Mouse (Mus musculus) kidney, adult 2 months (tissue): ENCODE data around the gene Sorcs2.

Experiments
- CTCF ChIP-seq: fragments of 200-500 bp; conservative IDR thresholded peaks from 2 replicates; pipeline ENCODE4 v1.5.1; 2011; ENCODE audit warnings: low read depth, mild to moderate bottlenecking, control low read depth, low read length, moderate library complexity, mixed read lengths; ENCODE audit not compliant: insufficient read depth, insufficient read length
- POLR2A ChIP-seq: fragments of 200-500 bp; IDR thresholded peaks from one replicate; pipeline ENCODE4 v1.6.1; 2011; ENCODE audit warnings: low read depth, low read length, control low read depth

DNA sequence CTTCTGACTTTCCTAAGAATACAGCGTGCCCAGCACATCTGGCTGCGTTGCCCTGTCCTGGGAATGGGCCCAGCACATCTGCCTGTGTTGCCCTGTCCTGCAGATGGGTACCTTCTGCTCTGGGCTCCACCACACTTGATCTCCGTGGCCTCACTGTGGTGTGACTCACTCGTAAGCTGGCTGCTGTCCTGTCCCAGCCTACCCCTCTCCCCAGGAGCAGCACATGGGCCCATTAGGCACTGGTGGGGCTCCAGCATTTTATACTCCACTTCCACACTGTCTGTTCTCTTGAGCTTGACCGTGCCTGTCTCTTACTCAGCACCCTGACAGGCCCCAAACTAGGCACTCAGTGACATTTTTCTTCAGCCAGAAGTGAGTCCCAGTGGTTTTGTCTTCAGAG lies 391.4 kb downstream of the Sorcs2 start:
- no peak for TF ChIP-seq CTCF
- no peak for TF ChIP-seq POLR2A
